Mouse (Mus musculus) G1E (cell line): ENCODE measurements around the gene Jund.

Source experiments
- CTCF ChIP-seq: IDR thresholded peaks from 2 replicates; pipeline ENCODE4 v1.5.1; 2012; ENCODE audit warnings: low read depth, low read length, inconsistent platforms, mixed read lengths
- GATA1 ChIP-seq: IDR thresholded peaks from 2 replicates; pipeline ENCODE4 v1.6.1; 2012; ENCODE audit warnings: borderline replicate concordance, low read length, inconsistent platforms, mixed read lengths
- GATA2 ChIP-seq: IDR thresholded peaks from 2 replicates; pipeline ENCODE4 v1.6.1; 2012; ENCODE audit warnings: low read depth, low read length, inconsistent platforms, borderline replicate concordance
- POLR2AphosphoS5 ChIP-seq: IDR thresholded peaks from 2 replicates; pipeline ENCODE4 v1.6.1; 2012; ENCODE audit warnings: low read depth, low read length, inconsistent platforms; ENCODE audit not compliant: insufficient replicate concordance
- TAL1 ChIP-seq: conservative IDR thresholded peaks from 2 replicates; pipeline ENCODE4 v1.6.1; 2012; ENCODE audit warnings: low read depth, low read length, inconsistent platforms, mixed read lengths

- TF ChIP-seq CTCF (no peak), POLR2AphosphoS5 (no peak), GATA2 (no peak), TAL1 (no peak), GATA1 (no peak)
Observed at GRCm38 (mm10) chr8:70742981-70743655, 44.4 kb downstream of the Jund start.
